Mouse (Mus musculus) telencephalon, adult 2 months (tissue): ENCODE data around the gene Gm3239.
"Not testable (repeated sequence)": the region's sequence is repeated elsewhere in the genome, so short reads cannot be mapped to it uniquely, and the experiment has no call there.

Experiments used
- DNase-seq: peaks from one replicate; pipeline ENCODE4 v3.0.0-alpha.2; 2011; ENCODE audit warnings: low read depth, low spot score

The Gm3239 gene

GRCm38 (mm10) chr14:4663892-4664291 lies at the start of gene Gm3239:
TSS of gene Gm3239 (plus strand) at chr14:4664192.
- DNase-seq, result not testable (repeated sequence)

DNA sequence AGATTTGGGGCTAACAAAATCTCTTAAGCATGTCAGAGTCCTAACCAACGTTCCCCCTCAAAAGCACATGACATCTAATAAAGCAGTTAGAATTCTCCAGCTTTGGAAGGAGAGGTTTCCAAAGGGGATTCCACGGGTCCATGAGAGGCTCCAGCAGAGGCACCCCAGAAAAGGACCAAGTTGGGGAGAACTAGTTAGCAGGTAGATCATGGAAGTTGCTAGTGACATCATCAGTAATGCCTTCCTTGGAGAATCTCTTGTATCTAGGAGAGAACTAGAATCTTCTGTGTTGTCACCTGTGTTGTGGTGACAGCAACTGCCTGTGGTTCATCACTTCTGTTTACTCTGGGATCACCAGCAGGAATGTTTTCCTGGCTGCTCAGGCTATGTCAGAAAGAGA lies 31.9 kb upstream of the Gm3239 start, which contains the start of gene Gm8159:
Gene Gm8159, plus strand, starts transcription at position 301 of the 400 bp plus-strand sequence.
- not testable (repeated sequence) for DNase-seq

- DNase-seq, result not testable (repeated sequence)
These were observed 14.7 kb upstream of the Gm3239 start for GRCm38 (mm10) chr14:4649309-4649708.

DNA sequence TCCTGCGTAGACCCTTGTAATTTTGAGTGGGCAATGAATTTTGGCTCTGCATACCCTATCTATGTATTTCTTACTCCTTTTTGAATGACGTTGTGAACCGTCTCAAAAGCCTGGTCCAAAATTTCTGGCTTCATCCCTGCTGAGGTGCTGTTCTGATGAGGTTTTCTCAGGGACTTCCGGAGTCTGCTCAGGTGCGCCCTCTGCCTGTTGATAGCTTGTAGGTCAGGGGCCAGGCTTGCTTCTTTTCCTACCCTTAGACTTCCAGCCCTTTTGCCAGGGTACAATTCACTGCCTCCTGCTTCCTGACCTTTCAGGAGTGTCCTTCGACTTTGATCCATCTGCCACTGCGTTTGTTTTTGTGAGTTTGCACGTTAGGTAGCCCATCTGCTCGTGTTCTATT lies 13.7 kb upstream of the Gm3239 start:
- not testable (repeated sequence) for DNase-seq

GRCm38 (mm10) chr14:4708938-4709337 lies 44.9 kb downstream of the Gm3239 start, which contains the start of gene Gm7876:
TSS of gene Gm7876 (plus strand) at chr14:4709238.
- DNase-seq, result not testable (repeated sequence)
